ENCODE assay signal across 11 mouse cellular contexts in genomic region chr2:165136049-165136448, GRCm38 (mm10). TPM values are rescaled to one million over a fixed set of nuclear protein-coding genes. Genes with fewer than 3 reads are reported as not detected.
DNase-seq lines count a peak whose midpoint lies in the region; ATAC-seq and TF ChIP-seq lines count a peak whose summit lies in the region.
"Had no signal": no experiment of that assay in that cellular context is flagged by ENCODE, and none has a peak within 500 bp of the region (broad histone marks: within the 10 kb centered on the region; RNA-seq: fewer than 3 reads in every experiment).

No protein-coding gene starts in this region.

- no peak for DNase-seq in heart, embryonic 10.5 days (ENCODE audit: low spot score)
- no peak for DNase-seq in heart, adult 2 months
- DNase-seq in ES-CJ7 (ENCODE audit: low read depth, low spot score), result peak; percentile 48
- peak; percentile 91 for DNase-seq in forebrain, embryonic 14.5 days (ENCODE audit: low spot score)
- peak; percentile 88 for DNase-seq in midbrain, embryonic 14.5 days
- no peak for DNase-seq in cerebellum, adult 8-10 months
- DNase-seq in testis, postnatal 14 days (ENCODE audit: low spot score), result no peak
- no peak for DNase-seq in kidney, postnatal 4 days
- DNase-seq: adrenal gland, adult 2 months; lung, adult 18-20 months had no signal

- H3K27ac ChIP-seq in heart, embryonic 10.5 days, result peak overlapping the region; percentile 59
- H3K27ac ChIP-seq in heart, adult 2 months, result no peak overlapping the region
- H3K27ac ChIP-seq in forebrain, embryonic 14.5 days (ENCODE audit: low read depth, low read length), result peak overlapping the region; percentile 93
- H3K27ac ChIP-seq in midbrain, embryonic 14.5 days (replicated peaks; ENCODE audit: low read depth, low read length), result peak overlapping the region; percentile 88
- H3K27ac ChIP-seq: kidney, embryonic 15.5 days had no signal

- TF ChIP-seq EP300 in heart, adult 2 months (IDR thresholded peaks at IDR 0.05; ENCODE audit: insufficient read depth, low read depth, low read length), result no peak

- 0 out of 2 replicates have a peak overlapping the region, but pooled peaks have one; percentile 22 for H3K4me3 ChIP-seq in heart, embryonic 10.5 days
- no peak overlapping the region for H3K4me3 ChIP-seq in heart, adult 2 months
- no peak overlapping the region for H3K4me3 ChIP-seq in forebrain, embryonic 14.5 days (ENCODE audit: low read depth, low read length)
- no peak overlapping the region for H3K4me3 ChIP-seq in midbrain, embryonic 14.5 days (replicated peaks; ENCODE audit: low read depth, low read length)
- H3K4me3 ChIP-seq: kidney, embryonic 15.5 days had no signal

- no peaks in the 10 kb centered on the region for H3K9me3 ChIP-seq in heart, embryonic 10.5 days
- H3K9me3 ChIP-seq in forebrain, embryonic 14.5 days (replicated peaks; ENCODE audit: control insufficient read depth, low read length), result no peaks in the 10 kb centered on the region
- H3K9me3 ChIP-seq in midbrain, embryonic 14.5 days (ENCODE audit: control insufficient read depth, low read length), result no peaks in the 10 kb centered on the region
- H3K9me3 ChIP-seq: kidney, embryonic 15.5 days had no signal

- no peaks in the 10 kb centered on the region for H3K36me3 ChIP-seq in heart, embryonic 10.5 days
- H3K36me3 ChIP-seq in heart, adult 2 months (ENCODE audit: control insufficient read depth, insufficient read depth, low read length), result no peaks in the 10 kb centered on the region
- no peaks in the 10 kb centered on the region for H3K36me3 ChIP-seq in forebrain, embryonic 14.5 days (ENCODE audit: control insufficient read depth, insufficient read depth, low read length)
- H3K36me3 ChIP-seq in midbrain, embryonic 14.5 days (ENCODE audit: control insufficient read depth, insufficient read depth, low read length), result no peaks in the 10 kb centered on the region
- H3K36me3 ChIP-seq: kidney, embryonic 15.5 days had no signal

- ATAC-seq in forebrain, embryonic 14.5 days, result peak; percentile 75
- ATAC-seq in midbrain, embryonic 14.5 days (ENCODE audit: low FRiP score, low TSS enrichment), result peak; percentile 65

- peaks cover 53% of the 10 kb centered on the region for H3K4me1 ChIP-seq in heart, embryonic 10.5 days
- no peaks in the 10 kb centered on the region for H3K4me1 ChIP-seq in heart, adult 2 months (ENCODE audit: control insufficient read depth, insufficient read depth, low read length)
- H3K4me1 ChIP-seq in forebrain, embryonic 14.5 days (ENCODE audit: control insufficient read depth, insufficient read depth, low read length), result peaks cover 34% of the 10 kb centered on the region
- peaks cover 48% of the 10 kb centered on the region for H3K4me1 ChIP-seq in midbrain, embryonic 14.5 days (ENCODE audit: control insufficient read depth, insufficient read depth, low read length)

- no peak for TF ChIP-seq CTCF in heart, adult 2 months (IDR thresholded peaks at IDR 0.05)

- WGBS in heart, embryonic 10.5 days, result 8% methylated on average over 16 of the region's 16 CpGs
- 11% methylated on average over 16 of the region's 16 CpGs for WGBS in heart, adult 2 months
- 2% methylated on average over 16 of the region's 16 CpGs for WGBS in forebrain, embryonic 14.5 days
- 4% methylated on average over 16 of the region's 16 CpGs for WGBS in midbrain, embryonic 14.5 days

- H3K27me3 ChIP-seq in heart, embryonic 10.5 days (ENCODE audit: insufficient read depth, poor library complexity, severe bottlenecking), result peaks cover 75% of the 10 kb centered on the region
- H3K27me3 ChIP-seq in heart, adult 2 months (ENCODE audit: control insufficient read depth, insufficient read depth, low read length), result peaks cover 2% of the 10 kb centered on the region; the same call in 1 of the 2 replicates
- H3K27me3 ChIP-seq in forebrain, embryonic 14.5 days (replicated peaks; ENCODE audit: control insufficient read depth, insufficient read depth, low read length), result no peaks in the 10 kb centered on the region
- H3K27me3 ChIP-seq in midbrain, embryonic 14.5 days (ENCODE audit: control insufficient read depth, insufficient read depth, low read length), result no peaks in the 10 kb centered on the region

- H3K4me2 ChIP-seq in forebrain, embryonic 14.5 days (ENCODE audit: low read length), result 0 out of 2 replicates have a peak overlapping the region, but pooled peaks have one; percentile 9
- peak overlapping the region; percentile 21; the same call in 1 of the 2 replicates for H3K4me2 ChIP-seq in midbrain, embryonic 14.5 days (ENCODE audit: low read length)
- H3K4me2 ChIP-seq: kidney, embryonic 15.5 days had no signal

- H3K9ac ChIP-seq in heart, adult 2 months (ENCODE audit: low read depth, low read length), result no peak overlapping the region
- peak overlapping the region; percentile 54 for H3K9ac ChIP-seq in forebrain, embryonic 14.5 days (ENCODE audit: low read length)
- H3K9ac ChIP-seq in midbrain, embryonic 14.5 days (replicated peaks; ENCODE audit: low read length), result 0 out of 2 replicates have a peak overlapping the region, but pooled peaks have one; percentile 39
- H3K9ac ChIP-seq: kidney, embryonic 15.5 days had no signal

- intact Hi-C loops in heart, adult 2 months (cut with DNase I), result no loop called here

- H3K79me2 ChIP-seq in heart, adult 2 months (replicated peaks; ENCODE audit: control insufficient read depth, insufficient read depth, low read length), result no peaks in the 10 kb centered on the region

- TF ChIP-seq POLR2A in heart, adult 2 months (IDR thresholded peaks at IDR 0.05; ENCODE audit: insufficient read depth, low read depth, low read length), result no peak

RNA-seq across cellular contexts. Expression of gene 1700025C18Rik, which starts 45.5 kb away (rescaled TPM):
- polyA plus RNA-seq in heart, embryonic 10.5 days (2016; fragmentation: Nextera tagmentation; extraction: Ambion mirVana), result not detected in 2 replicates
- total RNA-seq in heart, adult 2 months (2021), result not detected
- not detected in 2 replicates for polyA plus RNA-seq in heart, adult 2 months (2012; rRNA removed)
- not detected in 2 replicates for polyA plus RNA-seq in forebrain, embryonic 14.5 days (2014; fragmentation: Nextera tagmentation; extraction: Ambion mirVana)
- polyA plus RNA-seq in midbrain, embryonic 14.5 days (2014; fragmentation: Nextera tagmentation; extraction: Ambion mirVana), result not detected in 2 replicates
- total RNA-seq: adrenal gland, adult 2 months had no signal
- polyA plus RNA-seq: adrenal gland, adult 2 months; kidney, embryonic 15.5 days had no signal

Comparison
In these comparisons a context has a peak if more than half of its experiments do, and no peak if none do; other contexts are left out.
1. DNase-seq: peak in ES-CJ7 (single experiment), forebrain, embryonic 14.5 days (single experiment) and midbrain, embryonic 14.5 days (single experiment); none in heart, embryonic 10.5 days (single experiment), heart, adult 2 months (0 of 2), cerebellum, adult 8-10 months (single experiment), testis, postnatal 14 days (single experiment) and kidney, postnatal 4 days (0 of 2).